Mouse (Mus musculus): ENCODE measurements at regions not wholly inside any gene's neighbourhood (a gene's known extent, or its start where the extent isn't known, plus 50 kb on each side); places are given as distances from the start of the nearest gene placed in this dataset.

DNA sequence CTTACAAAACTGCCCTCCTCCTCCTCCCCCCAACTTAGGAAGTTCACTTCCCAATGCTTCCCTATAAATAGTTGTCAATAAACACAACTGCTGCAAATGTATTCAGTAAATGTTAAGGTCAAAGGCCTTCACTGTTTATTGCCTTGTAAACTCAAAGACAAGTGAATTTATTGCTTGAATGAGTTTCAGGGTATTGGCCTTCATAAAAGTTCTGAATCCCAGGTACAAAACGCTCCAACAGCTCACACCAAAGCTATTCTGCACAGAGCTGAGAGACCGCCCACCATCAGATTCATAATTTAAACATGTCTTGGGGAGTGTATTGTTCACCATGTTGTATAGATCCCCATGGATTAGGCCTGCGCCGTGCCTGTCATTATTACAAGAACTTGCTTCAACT is 53.9 kb upstream of the Cdkn3 start:
- DNase-seq = no peak

DNA sequence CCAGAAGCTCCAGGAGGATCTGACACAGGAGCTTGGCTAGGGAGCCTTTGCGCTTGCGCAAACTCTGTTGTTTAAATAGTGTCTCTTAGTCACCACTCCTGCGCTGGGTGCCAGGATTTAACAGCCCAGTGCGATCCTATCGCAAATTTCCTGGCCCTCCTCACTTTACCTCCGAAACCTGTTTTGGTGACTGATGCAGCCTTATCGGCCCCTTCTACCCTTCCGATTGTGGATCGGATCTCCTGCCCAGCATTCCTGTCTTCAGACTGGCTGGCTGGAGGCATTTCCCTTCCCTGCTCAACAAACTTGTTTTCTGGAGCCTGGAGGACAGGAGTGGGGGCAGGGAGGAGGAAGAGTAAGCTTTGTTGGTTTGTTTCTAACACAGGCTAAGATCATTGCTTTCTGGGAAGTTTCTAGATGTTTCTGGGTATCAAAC is 56.0 kb upstream of the Cdkn3 start:
- peak; percentile 19 for DNase-seq

DNA sequence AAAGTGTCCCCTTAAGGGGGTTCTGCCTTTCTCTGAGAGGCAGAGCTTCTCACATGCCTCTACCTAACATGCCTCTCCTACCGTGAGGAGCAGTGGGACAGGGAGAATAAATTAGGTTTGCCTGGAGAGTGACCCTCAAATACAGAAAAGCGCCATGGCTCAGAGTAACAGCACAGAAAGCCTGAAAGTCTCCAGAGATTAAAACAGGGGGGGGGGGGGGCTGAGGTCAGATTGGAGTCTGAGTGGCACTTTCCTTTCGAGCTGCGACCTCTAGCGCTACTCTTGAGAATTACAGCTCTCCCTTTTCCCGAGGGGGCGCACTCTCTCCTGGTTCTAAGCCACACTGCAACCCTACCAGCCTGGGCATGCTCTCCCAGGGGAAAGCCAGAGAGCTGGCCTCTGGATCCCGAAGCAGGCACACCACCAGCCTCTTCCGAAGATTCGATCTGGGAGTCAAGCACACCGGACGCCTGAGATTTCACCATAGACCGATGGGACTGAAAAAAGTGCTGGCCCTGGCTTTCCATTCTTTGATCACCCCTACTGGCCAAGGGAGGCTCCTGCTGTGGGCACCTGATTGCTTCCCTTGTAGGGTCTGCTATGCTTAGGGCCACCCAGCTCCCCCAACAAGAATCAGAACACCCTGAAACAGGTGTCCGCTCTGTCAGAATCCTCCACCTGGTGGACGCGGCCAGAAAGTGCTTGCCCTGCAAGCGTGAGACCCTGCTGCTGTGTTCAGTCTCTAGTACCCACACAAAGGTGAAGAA is 57.5 kb upstream of the Cdkn3 start:
- DNase-seq = peak; percentile 20

DNA sequence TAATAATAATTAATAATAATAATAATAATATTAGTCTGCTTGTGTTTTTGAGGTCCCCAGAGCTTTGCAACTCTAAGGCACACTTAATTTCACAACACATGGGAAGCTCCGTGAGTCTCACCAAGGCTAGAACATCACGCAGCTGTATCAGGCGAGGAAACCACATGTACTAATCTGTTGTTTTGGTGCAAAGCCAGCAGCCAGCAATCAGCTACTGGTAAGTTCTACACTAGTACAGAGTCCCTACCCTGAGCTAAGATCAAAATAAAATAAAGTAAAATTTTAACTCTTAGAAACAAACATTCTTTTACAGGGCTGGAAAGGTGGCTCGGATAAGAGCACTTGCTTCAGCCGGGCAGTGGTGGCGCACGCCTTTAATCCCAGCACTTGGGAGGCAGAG is 67.8 kb upstream of the Cdkn3 start:
- DNase-seq = no peak

DNA sequence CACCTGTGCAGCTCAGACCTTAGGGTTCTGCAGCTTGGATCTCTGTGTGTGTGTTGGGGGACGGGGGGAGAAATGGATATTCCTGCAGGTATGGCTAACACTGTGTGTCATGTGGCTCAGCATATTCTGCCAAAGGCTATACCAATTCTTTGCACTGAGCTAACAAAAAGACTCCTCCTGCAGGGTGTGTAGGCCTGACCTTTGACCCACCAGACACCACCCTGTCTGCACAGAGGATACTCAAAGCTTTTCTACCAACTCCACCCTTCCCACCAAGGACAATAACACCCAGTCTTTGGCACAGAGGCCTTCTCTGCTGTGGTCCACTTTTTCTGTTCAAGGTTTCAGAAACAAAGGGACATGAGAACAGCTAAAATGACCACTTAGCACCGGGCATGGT is 68.3 kb upstream of the Cdkn3 start:
- DNase-seq = no peak

DNA sequence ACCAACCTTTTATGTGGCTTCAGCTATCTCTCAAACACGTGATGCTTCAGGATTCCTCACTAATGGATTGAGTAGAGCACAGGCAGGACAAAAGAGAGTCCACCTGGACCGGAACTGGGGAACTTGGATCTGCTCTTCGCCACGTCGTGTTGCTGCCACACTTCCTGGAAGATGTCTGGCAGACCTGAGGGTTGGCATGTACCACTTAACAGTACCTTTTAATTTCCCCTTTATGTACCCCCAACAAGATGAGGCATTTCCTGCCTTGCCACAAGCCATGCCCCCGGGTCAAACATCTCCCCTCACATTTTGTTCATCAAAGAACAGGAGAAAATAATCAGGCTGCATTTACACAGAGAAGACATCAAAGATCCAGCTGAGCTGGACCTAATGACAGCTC is 77.6 kb upstream of the Cdkn3 start:
- no peak for DNase-seq

DNA sequence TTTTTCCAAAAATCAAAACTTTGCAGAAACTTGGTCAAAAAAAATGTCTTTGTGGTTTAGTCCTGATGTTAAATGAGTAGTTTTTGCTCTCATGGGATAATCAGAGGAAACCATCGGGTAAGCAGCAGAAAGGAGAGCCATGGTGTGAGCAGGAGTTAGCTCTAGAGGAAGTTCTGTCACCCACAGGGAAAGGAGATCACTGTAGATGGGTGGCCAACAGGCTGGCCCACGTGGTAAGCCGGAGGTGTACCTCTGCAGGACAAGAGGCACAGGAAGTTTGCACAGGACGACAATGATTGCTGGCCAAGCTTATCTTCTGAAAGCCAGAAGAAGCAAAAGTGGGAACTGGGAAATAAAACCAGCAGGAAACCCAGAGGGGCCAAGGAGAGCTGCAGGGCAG is 81.4 kb upstream of the Cdkn3 start:
- no peak for DNase-seq

DNA sequence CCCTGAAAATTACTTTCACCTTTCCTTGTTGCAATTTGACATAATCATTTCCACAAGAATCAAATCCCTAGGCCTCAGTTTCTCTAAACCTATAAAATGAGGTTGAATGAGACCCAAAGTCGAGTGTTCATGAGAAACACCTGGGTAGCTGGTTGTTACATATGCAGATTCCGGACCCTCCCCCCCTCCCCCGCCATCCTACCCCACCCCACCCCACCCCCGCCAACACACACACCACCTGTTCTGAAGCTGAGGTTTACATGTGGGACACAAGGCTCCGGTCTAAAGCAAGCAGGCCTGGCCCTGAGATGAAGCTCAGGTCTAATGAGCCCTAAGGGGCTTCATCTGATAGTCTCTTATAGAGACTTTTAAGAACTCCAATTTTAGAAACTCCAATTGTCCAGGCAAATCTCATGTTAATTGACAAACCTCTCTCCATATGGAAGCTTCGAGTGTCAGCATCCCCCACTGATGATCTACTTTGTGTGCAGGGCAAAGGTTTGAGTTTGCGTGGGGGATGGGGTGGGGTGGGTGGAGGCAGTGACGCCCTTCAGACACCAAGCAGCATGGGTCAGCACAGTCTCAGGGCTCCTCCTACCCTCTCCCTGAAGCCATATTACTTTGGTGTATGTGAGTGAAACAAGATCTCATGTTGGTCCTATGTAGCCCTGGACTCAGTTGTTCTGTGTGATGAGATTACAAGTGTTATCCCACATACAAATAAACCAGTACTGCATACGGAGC is 88.7 kb upstream of the Cdkn3 start:
- no peak for DNase-seq

DNA sequence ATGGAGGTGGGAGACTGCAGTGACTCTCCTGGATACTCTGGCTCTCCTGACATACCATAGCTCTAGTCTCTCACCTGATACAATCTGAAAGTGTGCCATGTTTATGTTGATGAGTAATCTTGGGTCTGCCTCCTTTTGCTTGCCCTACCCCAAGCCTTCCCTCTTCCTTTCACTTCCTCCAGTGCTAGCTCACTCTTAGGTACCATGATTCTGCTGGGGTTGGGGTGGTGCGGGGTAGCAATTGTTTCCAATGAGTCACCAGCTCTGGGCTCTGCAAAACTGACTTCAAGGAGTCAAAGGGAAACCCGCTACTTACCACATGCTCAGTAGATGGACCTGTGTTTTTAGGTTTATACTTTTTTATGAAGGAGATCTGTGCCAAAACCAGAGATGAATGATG is 89.3 kb upstream of the Cdkn3 start:
- no peak for DNase-seq

DNA sequence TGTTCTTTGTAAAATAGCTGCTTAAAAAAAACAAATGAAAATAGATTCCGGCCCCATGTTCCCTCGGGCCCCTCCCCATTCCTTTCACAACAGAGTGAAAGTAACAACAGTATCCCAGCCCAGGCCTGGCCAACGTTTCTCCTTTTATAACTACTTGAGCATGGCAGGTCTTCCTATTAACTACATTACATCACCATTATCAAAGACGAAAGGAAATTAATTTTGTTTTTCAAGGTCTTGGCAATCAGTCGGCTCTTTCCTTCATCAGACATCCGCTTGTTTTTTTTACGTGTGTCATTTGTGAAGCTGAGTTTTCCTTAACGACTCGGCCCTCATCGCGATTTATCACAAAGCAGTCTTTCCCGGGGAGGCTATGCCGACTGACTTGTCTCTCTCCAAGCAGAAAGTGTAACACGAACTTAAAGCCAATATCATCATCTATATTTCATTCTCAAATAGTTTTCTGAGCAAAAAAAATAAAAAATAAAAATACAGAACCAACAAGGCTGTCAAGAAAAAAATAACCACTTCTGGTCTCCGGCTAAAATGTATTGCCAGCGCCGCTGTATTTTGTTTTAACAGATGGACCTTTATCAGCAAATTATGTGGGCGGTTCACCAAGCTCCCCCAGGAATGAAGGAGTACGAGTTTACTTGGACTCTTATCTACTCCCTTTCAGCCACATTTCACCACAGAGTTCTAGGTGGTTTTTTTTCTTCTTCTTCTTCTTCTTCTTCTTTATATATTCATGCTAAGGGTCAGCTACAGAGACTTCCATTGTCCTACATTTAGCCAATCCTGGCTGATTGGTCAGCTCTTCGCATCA is 89.9 kb upstream of the Cdkn3 start:
- DNase-seq = no peak

DNA sequence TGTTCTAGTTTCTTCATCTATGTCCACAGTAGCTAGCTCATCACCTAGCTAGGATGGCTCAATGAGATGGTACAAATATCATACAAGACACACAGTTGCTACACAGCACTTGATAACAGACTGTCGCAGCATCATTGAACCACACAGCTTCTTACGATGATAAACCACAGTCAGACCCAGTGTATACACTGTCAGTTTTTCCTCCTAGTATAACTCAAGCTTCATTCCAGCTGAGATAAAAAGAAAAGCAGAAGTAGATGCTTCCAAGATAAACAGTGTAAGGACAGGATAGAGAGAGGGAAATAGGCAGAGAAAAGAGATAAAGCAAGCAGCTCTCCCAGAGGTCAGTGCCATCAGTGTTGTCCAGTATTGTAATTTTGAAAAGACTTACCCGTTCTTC is 92.1 kb upstream of the Cdkn3 start:
- DNase-seq = no peak

DNA sequence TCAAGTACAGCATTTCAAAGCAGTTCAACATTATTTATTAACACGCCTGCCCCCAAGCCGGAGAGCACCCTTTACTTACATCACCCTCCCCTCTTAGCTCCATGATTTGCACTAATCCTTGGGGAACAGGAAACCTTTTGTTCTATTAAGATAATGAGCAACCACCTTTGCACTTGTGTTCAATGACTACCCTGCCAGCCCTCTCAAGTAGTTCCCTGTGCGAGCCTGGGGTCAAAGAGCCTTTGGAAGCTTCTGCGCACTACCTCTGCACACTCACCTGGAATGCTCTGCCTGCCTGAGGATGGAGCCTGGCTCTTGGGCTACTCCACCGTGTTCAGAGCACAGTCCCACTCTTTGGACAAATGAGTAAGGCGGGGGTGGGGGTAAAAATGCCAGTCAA is 96.0 kb upstream of the Cdkn3 start:
- no peak for DNase-seq

DNA sequence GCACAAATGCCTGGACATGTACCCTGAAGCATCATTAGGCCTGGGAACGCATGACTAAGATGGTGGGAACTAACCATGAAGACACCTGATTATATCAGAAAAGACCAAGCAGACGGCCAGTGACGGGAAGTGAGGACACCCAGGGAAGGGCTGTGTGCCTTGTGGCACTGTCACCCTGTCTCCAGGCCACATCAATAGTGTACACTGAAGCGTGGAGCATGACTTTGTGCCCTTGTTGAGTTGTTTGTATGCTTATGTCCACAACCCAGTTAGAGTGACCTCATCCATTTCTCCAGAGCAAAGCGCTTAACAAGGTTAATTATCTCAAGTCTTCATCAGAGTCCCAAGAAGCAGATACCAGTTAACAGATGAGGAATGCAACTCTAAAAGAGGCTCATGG is 96.8 kb upstream of the Cdkn3 start:
- DNase-seq = no peak

DNA sequence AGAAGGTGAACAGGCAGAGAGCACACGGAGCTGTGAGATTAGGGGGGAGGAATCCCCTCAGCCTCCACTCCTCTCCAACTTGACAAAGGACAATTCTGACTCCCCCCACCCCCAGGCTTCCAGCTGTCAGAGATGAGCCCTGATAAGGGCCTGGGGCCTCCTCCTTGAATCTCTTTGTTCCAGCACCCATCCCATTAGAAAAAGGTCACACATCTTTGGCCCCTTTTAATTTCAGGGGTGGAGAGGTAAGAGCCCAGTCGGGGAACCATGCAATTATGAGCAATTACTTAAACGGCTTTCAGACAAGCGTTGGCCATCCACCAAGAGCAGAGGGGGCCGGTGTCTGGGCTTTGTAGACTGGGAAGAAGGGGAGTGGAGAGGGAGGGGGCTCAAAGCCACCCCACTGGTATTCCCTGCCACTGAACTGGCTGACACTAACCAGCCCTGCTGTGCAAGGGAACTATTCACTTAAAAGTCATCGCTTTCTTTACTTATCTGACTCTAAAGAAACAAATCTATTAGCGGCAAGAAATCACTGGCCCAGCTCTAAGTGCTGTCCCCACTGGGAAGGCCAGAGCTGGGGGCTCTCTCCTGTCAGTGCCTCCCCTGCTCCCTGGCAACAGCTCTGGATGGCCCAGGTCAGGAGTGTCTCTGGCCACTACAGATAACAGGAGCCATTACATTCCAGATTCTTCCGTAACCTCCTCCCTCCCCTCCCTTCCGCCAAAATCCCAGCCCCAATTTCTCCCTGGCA is 98.4 kb upstream of the Cdkn3 start:
- no peak for DNase-seq

DNA sequence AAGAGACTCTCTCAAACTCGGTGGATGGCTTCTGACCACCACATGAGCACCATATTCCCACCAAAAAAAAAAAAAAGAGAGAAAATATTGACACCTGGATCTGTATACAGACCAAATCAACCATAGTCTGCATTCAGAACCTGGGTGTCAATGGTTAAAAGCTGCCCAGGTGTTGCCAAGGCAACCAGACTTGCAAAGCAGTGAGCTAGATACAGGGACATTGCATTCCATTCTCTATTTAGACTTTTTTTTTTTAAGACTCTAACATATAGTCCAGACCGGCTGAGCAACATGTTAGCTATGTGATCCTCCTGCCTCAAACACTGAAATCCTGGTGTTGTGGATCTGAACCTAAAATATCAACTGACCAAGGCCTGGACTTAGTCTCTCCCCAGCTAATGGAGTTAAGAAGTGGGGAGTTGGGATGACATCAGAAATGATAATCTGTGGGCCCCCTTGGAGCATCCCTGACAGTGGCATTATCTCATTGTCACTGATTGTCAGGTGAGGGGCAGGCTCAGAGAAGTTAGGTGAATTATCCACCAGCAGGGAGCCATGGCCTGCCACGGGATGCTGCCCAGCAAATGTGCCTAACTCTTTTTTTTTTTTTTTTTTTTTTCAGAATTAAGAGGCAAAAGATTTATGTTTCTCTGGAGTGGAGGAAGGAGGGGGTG is 99.1 kb upstream of the Cdkn3 start:
- DNase-seq = peak; percentile 5

DNA sequence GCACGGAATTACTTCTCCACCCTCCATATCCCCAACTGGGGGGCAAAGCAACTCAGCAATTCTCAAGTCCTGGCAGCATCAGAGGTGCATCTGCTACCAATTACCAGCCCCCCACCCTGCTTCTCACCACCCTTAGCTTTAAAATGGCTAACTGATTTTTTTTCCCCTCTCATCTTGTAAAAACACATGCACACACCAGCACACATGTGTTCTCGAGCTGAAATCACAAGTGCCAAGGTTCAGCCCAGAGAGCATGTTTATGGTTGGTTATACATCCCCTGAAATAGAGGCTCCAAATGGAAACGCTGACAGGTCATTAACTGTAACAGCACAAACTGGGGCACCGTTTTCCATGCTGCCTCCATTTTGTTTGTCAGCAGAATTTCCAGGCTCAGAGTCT is 101.0 kb upstream of the Cdkn3 start:
- no peak for DNase-seq

DNA sequence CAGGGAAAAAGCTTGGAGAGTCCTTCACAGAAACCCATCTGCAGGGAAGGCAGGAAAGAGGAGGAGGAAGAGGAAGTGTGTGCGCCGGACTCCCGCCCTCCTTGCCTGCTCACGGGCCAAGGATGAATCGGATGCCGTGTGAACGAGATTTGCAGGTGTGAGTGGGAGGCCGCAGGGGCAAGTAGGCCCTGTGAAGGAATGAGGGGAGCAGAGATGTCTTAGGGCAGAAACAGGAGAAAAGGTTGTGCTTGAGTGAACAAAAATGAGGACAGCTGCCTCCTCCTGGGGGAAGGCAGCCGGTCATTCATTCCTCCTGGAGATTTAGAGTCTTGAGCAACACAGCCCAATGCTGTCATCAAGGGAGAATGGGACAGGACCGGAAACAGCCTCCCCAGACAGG is 104.1 kb upstream of the Cdkn3 start:
- DNase-seq = no peak

DNA sequence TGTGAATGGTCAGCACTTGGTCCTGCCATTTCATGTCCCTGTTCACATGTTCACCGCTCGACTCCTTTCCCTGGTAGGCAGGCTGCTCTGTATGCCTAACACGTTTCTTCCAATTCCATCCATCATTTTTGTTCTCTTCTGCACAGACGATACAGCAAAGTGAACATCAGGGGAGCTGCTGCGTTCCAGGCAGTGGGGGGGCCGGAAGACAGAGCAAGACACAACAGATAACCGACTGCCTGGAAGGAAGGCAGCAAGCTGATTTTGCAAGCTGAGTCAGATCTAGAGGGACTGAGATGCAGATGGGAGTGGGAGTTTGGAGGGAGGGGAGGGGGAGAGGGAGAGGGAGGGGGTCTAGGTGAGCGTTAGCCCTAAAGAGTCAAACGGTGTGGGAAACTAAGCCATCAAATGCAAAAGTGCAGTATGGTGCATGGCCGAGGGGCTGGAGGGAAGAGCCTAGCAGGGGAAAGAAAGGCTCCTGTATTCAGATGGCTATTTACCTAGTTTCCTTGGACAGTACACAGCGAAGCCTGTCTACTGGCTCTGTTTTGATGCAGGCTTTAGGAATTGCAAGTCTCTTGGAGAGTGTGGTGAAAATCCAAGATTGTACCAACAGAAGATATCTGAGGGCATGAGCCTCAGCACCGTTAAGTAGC is 112.9 kb upstream of the Cdkn3 start:
- DNase-seq = peak; percentile 8

DNA sequence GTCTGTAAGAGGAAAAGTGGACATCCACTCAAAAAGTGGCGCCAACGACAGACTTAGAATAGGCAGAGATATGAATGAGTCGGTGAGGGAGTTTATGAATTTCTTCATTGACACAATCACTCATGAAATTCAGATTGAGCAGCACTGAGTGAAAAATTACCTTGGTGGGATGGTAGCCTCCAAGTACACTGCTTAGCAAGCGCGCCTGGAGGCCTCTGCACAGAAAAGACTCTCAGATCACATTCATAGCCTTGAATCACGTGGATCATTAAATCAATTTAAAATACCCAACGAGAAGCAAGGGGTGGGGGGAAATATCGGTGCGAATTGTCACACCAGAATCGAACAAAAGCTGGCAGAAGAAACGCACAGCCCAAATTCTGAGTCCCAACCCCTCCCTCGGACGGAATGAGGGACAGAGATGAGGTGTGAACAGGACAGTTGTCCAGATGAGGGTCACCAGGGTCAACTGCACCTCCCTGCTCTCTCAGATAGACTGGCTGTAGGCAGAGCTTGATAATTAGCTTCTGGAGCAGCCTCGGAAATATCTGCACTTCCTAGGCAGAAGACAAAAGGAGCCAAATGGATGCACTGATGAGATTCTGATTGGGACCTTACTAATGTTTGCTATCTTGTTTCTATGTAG is 113.5 kb upstream of the Cdkn3 start:
- DNase-seq = no peak

DNA sequence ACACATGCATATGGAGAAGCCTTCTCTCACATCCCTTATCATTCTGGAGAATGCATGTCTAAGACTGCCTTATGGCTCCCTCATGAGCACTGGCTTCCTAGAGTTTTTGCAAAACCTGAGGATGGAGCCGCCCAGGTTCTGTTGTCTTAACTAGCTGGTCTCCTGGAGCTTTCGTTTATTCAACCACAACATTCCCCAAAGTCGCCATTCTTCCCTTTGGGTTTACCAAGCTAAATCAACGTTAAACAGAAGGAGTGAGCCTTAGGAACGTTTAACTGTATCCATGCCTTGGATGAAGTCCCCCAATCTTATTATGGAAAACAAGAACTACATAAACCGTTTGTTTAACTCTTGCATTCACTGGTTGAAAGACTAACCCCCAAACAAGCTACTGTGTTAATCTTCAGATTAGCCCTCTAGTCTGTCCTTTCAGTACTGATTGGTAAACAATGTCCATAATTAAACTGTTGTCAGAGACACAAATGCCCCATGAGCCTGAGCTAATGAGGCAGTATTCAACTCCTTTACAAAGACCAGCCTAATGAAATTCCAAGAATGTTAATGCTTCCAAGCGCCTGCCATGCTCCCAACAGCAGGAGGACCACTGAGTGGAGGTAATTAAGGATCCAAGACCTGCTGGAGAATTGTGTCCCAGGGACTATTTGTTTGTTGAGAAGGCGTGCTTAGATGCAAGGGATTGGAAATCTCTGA is 121.1 kb upstream of the Cdkn3 start:
- DNase-seq = no peak

DNA sequence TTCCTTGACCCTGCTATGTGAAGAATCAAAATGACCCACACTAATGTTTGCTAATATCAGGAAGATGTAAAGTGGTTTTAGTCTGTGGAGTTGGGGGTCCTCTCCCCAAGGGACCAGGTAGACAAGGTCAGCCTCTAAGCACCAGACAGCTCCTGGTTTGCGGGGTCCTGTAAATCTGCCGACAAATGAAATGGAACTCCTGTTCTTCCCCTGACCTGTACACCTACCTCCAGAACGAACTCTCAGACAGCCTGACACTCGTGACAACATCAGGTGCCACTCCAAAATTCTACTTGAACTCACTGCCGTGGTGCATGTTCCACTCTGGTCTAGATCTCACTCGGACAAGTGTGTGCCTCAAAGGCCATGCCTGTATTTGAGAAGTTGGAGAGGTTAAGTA is 121.8 kb upstream of the Cdkn3 start:
- DNase-seq = no peak
